8 mouse cellular contexts compared by ENCODE assay signal in genomic region chr2:148153513-148154271, GRCm38 (mm10).
"Had no signal": no experiment of that assay in that cellular context is flagged by ENCODE, and none has a peak within 500 bp of the region (broad histone marks: within the 10 kb centered on the region; RNA-seq: fewer than 3 reads in every experiment).

No protein-coding gene starts in this region.

- H3K4me1 ChIP-seq: limb, embryonic 13.5 days; liver, embryonic 15.5 days; midbrain, embryonic 13.5 days had no signal

- H3K36me3 ChIP-seq: limb, embryonic 13.5 days; liver, embryonic 15.5 days; midbrain, embryonic 13.5 days had no signal

- H3K9me3 ChIP-seq: limb, embryonic 13.5 days; liver, embryonic 15.5 days; midbrain, embryonic 13.5 days had no signal

- H3K27ac ChIP-seq: limb, embryonic 13.5 days; liver, embryonic 15.5 days; midbrain, embryonic 13.5 days; stomach, postnatal 0 days had no signal

- DNase-seq: kidney, adult 8-10 months; thymus, postnatal 4 days had no signal

- H3K27me3 ChIP-seq: limb, embryonic 13.5 days; liver, embryonic 15.5 days; midbrain, embryonic 13.5 days had no signal

- H3K4me3 ChIP-seq: limb, embryonic 13.5 days; liver, embryonic 15.5 days; midbrain, embryonic 13.5 days had no signal

- ATAC-seq: intestine, postnatal 0 days; midbrain, embryonic 13.5 days had no signal

- H3K4me2 ChIP-seq: limb, embryonic 13.5 days; liver, embryonic 11.5 days; liver, embryonic 15.5 days; midbrain, embryonic 13.5 days had no signal

- H3K9ac ChIP-seq: limb, embryonic 13.5 days; liver, embryonic 15.5 days; midbrain, embryonic 13.5 days had no signal
